Mouse (Mus musculus): ENCODE measurements around the gene Cacna2d1. TPM values are rescaled to one million over a fixed set of nuclear protein-coding genes. Genes with fewer than 3 reads are reported as not detected.

Gene Cacna2d1
- 11.0 and 11.5 TPM in 2 replicates for polyA plus RNA-seq (2015; fragmentation: Nextera tagmentation; extraction: Ambion mirVana)

- peak; percentile 96 for ATAC-seq (ENCODE audit: borderline replicate concordance, extremely low read depth, low FRiP score, low TSS enrichment)
- peak within 1 kb of the TSS; percentile 81 for H3K27ac ChIP-seq
- H3K4me1 ChIP-seq: peaks cover 14% of the 10 kb centered on the region; the same call in 1 of the 2 replicates
- WGBS: under 1% methylated on average over 76 of the region's 120 CpGs
- H3K4me2 ChIP-seq: peak within 1 kb of the TSS; percentile 84
- peak within 1 kb of the TSS; percentile 70 for H3K4me3 ChIP-seq
- no peaks in the 10 kb centered on the region for H3K36me3 ChIP-seq
- no peaks in the 10 kb centered on the region for H3K9me3 ChIP-seq
- H3K9ac ChIP-seq: peak within 1 kb of the TSS; percentile 71
- peaks cover 11% of the 10 kb centered on the region; the same call in 1 of the 2 replicates for H3K27me3 ChIP-seq
Measured at GRCm38 (mm10) chr5:15934376-15935233, at the start of gene Cacna2d1. Gene Cacna2d1 (plus strand): TSS chr5:15934691.

- H3K27me3 ChIP-seq: no peaks in the 10 kb centered on the region
- no peak for ATAC-seq (ENCODE audit: borderline replicate concordance, extremely low read depth, low FRiP score, low TSS enrichment)
- no peak overlapping the region for H3K27ac ChIP-seq
- H3K4me3 ChIP-seq: no peak overlapping the region
- no peaks in the 10 kb centered on the region for H3K9me3 ChIP-seq
- WGBS: 54% methylated on average over 2 of the region's 2 CpGs
- H3K36me3 ChIP-seq: no peaks in the 10 kb centered on the region
- H3K4me2 ChIP-seq: no peak overlapping the region
- no peak overlapping the region for H3K9ac ChIP-seq
- H3K4me1 ChIP-seq: no peaks in the 10 kb centered on the region
Measured at GRCm38 (mm10) chr5:15895098-15895497, 39.4 kb upstream of the Cacna2d1 start.

DNA sequence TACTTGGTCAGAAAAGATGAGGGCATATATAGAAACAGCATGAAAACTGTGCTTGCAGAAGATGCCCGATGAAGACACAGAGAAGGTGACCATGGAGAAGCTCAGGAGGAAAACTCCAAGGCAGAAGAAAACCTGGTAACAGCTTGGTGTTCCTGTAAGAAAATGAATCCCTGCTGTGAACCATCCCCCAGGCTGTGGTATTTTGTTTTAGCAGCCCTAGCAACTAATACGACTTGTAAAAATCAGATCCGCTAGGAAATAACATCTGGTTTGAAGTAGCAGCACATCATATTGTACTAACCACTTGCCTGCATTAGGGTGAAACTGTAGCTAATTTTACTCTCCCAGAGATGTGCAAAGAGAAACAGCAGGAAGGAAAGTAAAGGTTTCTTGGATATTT is 37.8 kb upstream of the Cacna2d1 start:
- Histone ChIP-seq H3K9me3 (no peaks in the 10 kb centered on the region), H3K27me3 (no peaks in the 10 kb centered on the region), H3K9ac (no peak overlapping the region), H3K4me1 (no peaks in the 10 kb centered on the region), H3K36me3 (no peaks in the 10 kb centered on the region), H3K27ac (no peak overlapping the region), H3K4me3 (no peak overlapping the region), H3K4me2 (no peak overlapping the region)
- ATAC-seq (ENCODE audit: borderline replicate concordance, extremely low read depth, low FRiP score, low TSS enrichment): no peak
- WGBS: 79% methylated on average over 3 of the region's 3 CpGs

- no peak overlapping the region for H3K4me3 ChIP-seq
- no peak overlapping the region for H3K27ac ChIP-seq
- no peaks in the 10 kb centered on the region for H3K36me3 ChIP-seq
- no peaks in the 10 kb centered on the region for H3K9me3 ChIP-seq
- H3K4me1 ChIP-seq: no peaks in the 10 kb centered on the region
- no peak overlapping the region for H3K4me2 ChIP-seq
- H3K9ac ChIP-seq: no peak overlapping the region
- ATAC-seq (ENCODE audit: borderline replicate concordance, extremely low read depth, low FRiP score, low TSS enrichment): no peak
- 67% methylated on average over 3 of the region's 3 CpGs for WGBS
- H3K27me3 ChIP-seq: no peaks in the 10 kb centered on the region
Measured at GRCm38 (mm10) chr5:15906446-15906845, 28.0 kb upstream of the Cacna2d1 start.

- WGBS: 52% methylated on average over 1 of the region's 1 CpGs
- no peak overlapping the region for H3K4me3 ChIP-seq
- H3K27ac ChIP-seq: no peak overlapping the region
- no peak overlapping the region for H3K4me2 ChIP-seq
- no peak overlapping the region for H3K9ac ChIP-seq
- ATAC-seq (ENCODE audit: borderline replicate concordance, extremely low read depth, low FRiP score, low TSS enrichment): no peak
- H3K36me3 ChIP-seq: no peaks in the 10 kb centered on the region
- no peaks in the 10 kb centered on the region for H3K4me1 ChIP-seq
- H3K9me3 ChIP-seq: no peaks in the 10 kb centered on the region
- H3K27me3 ChIP-seq: no peaks in the 10 kb centered on the region
Measured at GRCm38 (mm10) chr5:15914931-15915330, 19.6 kb upstream of the Cacna2d1 start.

DNA sequence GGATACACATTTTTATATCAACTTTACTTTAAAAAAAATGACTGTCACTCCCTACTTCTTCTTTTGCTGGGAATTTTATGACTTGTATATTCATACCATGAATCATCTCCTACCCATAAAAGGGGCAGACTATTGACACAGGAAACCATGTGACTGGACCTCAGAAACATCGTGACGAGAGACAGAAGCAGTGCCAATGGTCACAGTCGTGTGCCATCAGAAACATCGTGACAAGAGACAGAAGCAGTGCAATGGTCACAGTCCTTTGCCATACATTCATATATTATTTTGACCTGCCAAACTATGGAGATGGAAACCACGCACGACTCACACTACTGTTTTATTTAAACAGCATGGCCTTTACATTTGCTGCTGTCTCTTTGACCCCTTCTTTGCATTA is 6.0 kb upstream of the Cacna2d1 start:
- H3K36me3 ChIP-seq: no peaks in the 10 kb centered on the region
- no peak overlapping the region for H3K4me3 ChIP-seq
- no peak overlapping the region for H3K27ac ChIP-seq
- no peaks in the 10 kb centered on the region for H3K9me3 ChIP-seq
- no peak overlapping the region for H3K4me2 ChIP-seq
- ATAC-seq (ENCODE audit: borderline replicate concordance, extremely low read depth, low FRiP score, low TSS enrichment): no peak
- H3K4me1 ChIP-seq: peaks cover 1% of the 10 kb centered on the region; the same call in 1 of the 2 replicates
- H3K9ac ChIP-seq: no peak overlapping the region
- peaks cover 8% of the 10 kb centered on the region; the same call in 1 of the 2 replicates for H3K27me3 ChIP-seq
- WGBS: 64% methylated on average over 6 of the region's 6 CpGs

GRCm38 (mm10) chr5:15933017-15933416 is 1.5 kb upstream of the Cacna2d1 start:
- Histone ChIP-seq H3K36me3 (no peaks in the 10 kb centered on the region), H3K27ac (no peak overlapping the region), H3K9me3 (no peaks in the 10 kb centered on the region), H3K4me2 (no peak overlapping the region), H3K9ac (no peak overlapping the region), H3K27me3 (peaks cover 11% of the 10 kb centered on the region; the same call in 1 of the 2 replicates), H3K4me3 (no peak overlapping the region), H3K4me1 (peaks cover 14% of the 10 kb centered on the region; the same call in 1 of the 2 replicates)
- no peak for ATAC-seq (ENCODE audit: borderline replicate concordance, extremely low read depth, low FRiP score, low TSS enrichment)
- WGBS: 43% methylated on average over 6 of the region's 6 CpGs

DNA sequence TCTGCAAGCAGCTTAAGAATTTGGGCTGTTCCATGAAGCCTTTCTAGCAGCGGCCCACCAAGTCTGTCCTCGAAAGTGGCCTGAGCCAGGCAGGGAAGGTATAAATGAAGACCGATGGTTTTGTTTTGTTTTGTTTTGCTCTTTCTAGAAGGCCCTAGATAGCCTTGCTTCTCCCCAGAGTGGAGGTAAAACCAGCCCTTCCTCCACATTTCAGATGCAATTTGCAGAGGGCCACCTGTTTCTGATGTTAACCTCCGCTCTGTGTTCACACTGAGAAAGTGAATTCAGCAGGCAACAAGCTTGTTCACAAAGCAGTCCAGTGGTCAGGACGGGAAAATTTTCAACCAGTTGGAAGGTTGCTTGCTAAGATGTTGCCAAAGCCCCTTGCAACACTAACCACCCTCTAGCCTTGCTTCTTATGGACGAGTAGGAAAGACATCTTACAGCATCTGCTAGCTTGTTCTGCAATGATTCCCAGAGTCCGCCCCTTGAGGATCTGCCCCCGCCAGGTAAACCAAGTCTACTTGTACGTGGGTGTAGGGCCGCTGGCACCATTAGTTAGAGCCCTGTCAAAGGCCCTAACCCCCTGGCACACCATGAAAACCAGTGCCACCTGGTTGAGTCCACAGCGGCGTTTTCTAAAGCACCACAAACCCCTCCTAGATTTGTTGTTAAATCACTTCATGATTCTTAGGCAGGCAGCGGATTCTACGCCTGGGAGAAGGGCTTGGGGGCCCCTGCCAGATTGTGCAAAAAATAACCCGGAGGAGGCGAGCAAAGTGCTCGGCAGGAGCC is 713 bp upstream of the Cacna2d1 start:
- ATAC-seq (ENCODE audit: borderline replicate concordance, extremely low read depth, low FRiP score, low TSS enrichment): peak; percentile 21; the same call in 1 of the 2 replicates
- 10% methylated on average over 17 of the region's 17 CpGs for WGBS
- Histone ChIP-seq H3K9me3 (no peaks in the 10 kb centered on the region), H3K9ac (peak overlapping the region; percentile 71), H3K4me3 (peak overlapping the region; percentile 70), H3K4me1 (peaks cover 14% of the 10 kb centered on the region; the same call in 1 of the 2 replicates), H3K36me3 (no peaks in the 10 kb centered on the region), H3K4me2 (peak overlapping the region; percentile 84), H3K27me3 (peaks cover 11% of the 10 kb centered on the region; the same call in 1 of the 2 replicates), H3K27ac (peak overlapping the region; percentile 81)

GRCm38 (mm10) chr5:15935234-15935728 is 790 bp downstream of the Cacna2d1 start:
- H3K4me2 ChIP-seq: peak overlapping the region; percentile 84
- ATAC-seq (ENCODE audit: borderline replicate concordance, extremely low read depth, low FRiP score, low TSS enrichment): no peak
- no peaks in the 10 kb centered on the region for H3K36me3 ChIP-seq
- WGBS: 1% methylated on average over 27 of the region's 27 CpGs
- H3K4me3 ChIP-seq: peak overlapping the region; percentile 70
- no peaks in the 10 kb centered on the region for H3K9me3 ChIP-seq
- H3K9ac ChIP-seq: peak overlapping the region; percentile 71
- peak overlapping the region; percentile 81 for H3K27ac ChIP-seq
- peaks cover 14% of the 10 kb centered on the region; the same call in 1 of the 2 replicates for H3K4me1 ChIP-seq
- H3K27me3 ChIP-seq: peaks cover 11% of the 10 kb centered on the region; the same call in 1 of the 2 replicates

DNA sequence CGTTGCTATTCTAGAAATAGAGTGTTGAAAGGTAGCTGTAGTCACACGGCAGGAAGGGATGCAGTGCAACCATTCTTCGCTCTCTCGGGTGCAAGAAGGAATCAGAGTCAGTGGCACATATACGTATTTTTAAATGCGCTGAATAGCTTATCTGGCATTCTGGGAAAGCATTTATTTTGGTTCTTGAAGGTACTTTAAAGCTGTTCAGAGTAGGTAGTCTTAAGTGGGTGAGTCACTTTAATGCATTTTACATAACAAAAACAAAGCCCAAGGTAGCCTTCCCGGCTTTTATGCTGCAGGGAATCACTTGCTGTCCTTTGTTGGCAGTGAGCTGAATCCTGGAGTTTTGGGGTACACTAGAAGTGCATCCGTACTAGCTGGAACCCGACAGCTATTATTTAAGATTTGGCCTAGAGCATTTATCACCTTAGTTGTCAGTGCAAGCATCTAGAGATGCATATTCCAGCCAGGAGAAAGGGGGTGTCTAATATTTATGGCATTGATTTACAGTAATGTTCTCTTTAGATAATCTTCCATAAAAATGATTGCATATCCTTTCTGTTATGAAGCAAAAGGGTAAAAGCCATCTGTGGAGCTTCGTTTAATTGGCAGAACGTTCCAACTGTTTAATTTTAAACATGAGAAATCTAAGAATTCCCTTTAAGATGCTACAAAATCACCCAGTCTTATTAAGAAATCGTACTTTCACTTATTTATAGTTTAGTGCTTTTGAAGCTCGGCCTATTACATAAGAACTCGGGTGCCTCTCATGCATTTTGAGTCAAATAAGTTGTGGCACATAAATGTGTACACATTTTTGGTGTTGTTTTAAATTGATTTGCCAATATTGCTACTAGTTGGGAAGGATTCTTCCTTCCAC is 1.6 kb downstream of the Cacna2d1 start:
- Histone ChIP-seq H3K27ac (no peak overlapping the region), H3K27me3 (peaks cover 6% of the 10 kb centered on the region; the same call in 1 of the 2 replicates), H3K4me2 (peak overlapping the region; percentile 84), H3K36me3 (no peaks in the 10 kb centered on the region), H3K9ac (no peak overlapping the region), H3K4me1 (peaks cover 14% of the 10 kb centered on the region; the same call in 1 of the 2 replicates), H3K9me3 (no peaks in the 10 kb centered on the region), H3K4me3 (peak overlapping the region; percentile 70)
- WGBS: 36% methylated on average over 14 of the region's 14 CpGs
- no peak for ATAC-seq (ENCODE audit: borderline replicate concordance, extremely low read depth, low FRiP score, low TSS enrichment)

All from lung, embryonic 15.5 days (tissue).